Mouse (Mus musculus): Measurements from ENCODE around the gene Suv39h2.

DNA sequence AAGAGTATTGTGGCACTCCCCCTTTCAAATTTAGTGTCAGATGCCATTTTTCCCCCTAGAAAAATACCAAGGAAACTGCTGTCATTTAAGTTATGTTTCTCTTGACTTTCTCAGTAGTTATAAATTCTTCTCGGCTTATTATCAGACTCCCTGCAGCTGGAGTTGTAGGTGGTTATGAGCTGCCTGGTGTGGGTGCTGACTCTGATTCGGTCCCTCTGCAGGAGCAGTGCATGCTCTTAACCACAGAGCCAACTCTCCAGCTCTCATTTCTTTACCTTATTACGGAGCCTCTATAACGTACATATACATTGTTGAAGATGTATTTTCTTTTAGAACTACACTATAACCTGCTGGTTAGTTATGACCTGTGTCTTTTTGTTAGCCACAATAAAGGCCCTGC, 47.7 kb upstream of the Suv39h2 start:
- no peak for TF ChIP-seq POLR2A (IDR thresholded peaks at IDR 0.05; ENCODE audit: control insufficient read depth, extremely low read depth, insufficient read depth, low read length, poor library complexity)
- no peak for TF ChIP-seq CTCF (IDR thresholded peaks at IDR 0.05; ENCODE audit: borderline replicate concordance, control insufficient read depth, extremely low read depth, insufficient read depth, low read length, poor library complexity)

Measured in thymus, adult 2 months (tissue).